Mouse (Mus musculus): ENCODE results near the gene Zfp617. TPM values are rescaled to one million over a fixed set of nuclear protein-coding genes. Genes with fewer than 3 reads are reported as not detected.
"Not testable (repeated sequence)": the region's sequence is repeated elsewhere in the genome, so short reads cannot be mapped to it uniquely, and the experiment has no call there.

Zfp617 gene
- polyA plus RNA-seq, 1 experiment from 2014 or later: 22.3 TPM

DNA sequence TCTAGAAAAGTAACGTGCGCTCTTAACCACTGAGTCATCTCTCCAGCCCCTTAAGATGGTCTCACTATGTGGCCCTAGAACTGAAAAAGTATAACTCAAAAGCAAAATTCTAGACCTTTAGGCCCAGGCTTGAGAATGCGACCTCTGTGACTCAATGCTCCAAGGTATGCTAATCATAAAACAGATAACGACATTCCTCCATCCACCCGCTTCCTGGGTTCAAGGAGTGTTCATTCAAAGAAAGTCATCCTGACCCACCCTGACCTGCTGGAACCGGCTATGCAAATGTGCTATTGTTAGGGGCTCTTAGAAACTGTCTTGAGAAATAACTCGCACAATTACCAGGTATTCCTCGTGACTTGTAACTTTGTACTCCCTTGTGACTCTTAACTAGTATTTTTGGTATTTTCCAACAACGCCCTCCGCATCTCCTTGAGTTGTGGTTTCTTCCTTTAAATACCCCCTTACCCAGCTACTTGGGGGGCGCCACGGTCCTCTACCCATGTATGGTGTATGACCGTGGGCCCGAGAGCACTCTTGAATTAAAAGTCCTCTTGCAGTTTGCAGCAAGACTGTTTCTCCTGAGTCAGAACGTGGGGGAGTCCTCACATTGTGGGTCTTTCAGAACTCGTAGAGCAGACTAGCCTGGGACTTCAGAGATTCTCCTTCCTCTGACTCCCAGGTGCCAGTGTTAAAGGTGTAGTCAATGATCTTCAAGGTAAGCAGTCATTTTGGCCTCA is 44.7 kb downstream of the Zfp617 start:
- H3K27ac ChIP-seq; ATAC-seq (replicated peaks; ENCODE audit: insufficient number of reproducible peaks, insufficient read depth, low FRiP score, low read depth); H3K27me3 ChIP-seq; H3K9me3 ChIP-seq (replicated peaks); H3K4me1 ChIP-seq (replicated peaks); H3K4me2 ChIP-seq; H3K9ac ChIP-seq; H3K36me3 ChIP-seq; H3K4me3 ChIP-seq: not testable (repeated sequence)
- WGBS: 91% methylated on average over 16 of the region's 16 CpGs

GRCm38 (mm10) chr8:71954666-71955065 is 46.2 kb downstream of the Zfp617 start:
- peaks cover 10% of the 10 kb centered on the region for H3K4me1 ChIP-seq (replicated peaks)
- no peak overlapping the region for H3K4me2 ChIP-seq
- H3K36me3 ChIP-seq: peaks cover 7% of the 10 kb centered on the region; the same call in 1 of the 2 replicates
- WGBS: 97% methylated on average over 9 of the region's 9 CpGs
- H3K9ac ChIP-seq: no peak overlapping the region
- H3K27me3 ChIP-seq: no peaks in the 10 kb centered on the region
- ATAC-seq (replicated peaks; ENCODE audit: insufficient number of reproducible peaks, insufficient read depth, low FRiP score, low read depth): no peak
- no peak overlapping the region for H3K27ac ChIP-seq
- H3K9me3 ChIP-seq (replicated peaks): no peaks in the 10 kb centered on the region; the same call in 1 of the 2 replicates
- no peak overlapping the region for H3K4me3 ChIP-seq

- no peak for ATAC-seq (replicated peaks; ENCODE audit: insufficient number of reproducible peaks, insufficient read depth, low FRiP score, low read depth)
- H3K4me2 ChIP-seq: no peak overlapping the region
- no peak overlapping the region for H3K9ac ChIP-seq
- H3K27ac ChIP-seq: no peak overlapping the region
- peaks cover 9% of the 10 kb centered on the region; the same call in 1 of the 2 replicates for H3K36me3 ChIP-seq
- H3K4me1 ChIP-seq (replicated peaks): 0 out of 2 replicates have a peak, but pooled peaks cover 3% of the 10 kb centered on the region
- no peaks in the 10 kb centered on the region for H3K27me3 ChIP-seq
- H3K4me3 ChIP-seq: no peak overlapping the region
- no peaks in the 10 kb centered on the region for H3K9me3 ChIP-seq (replicated peaks)
Observed at GRCm38 (mm10) chr8:71960483-71960882, 52.0 kb downstream of the Zfp617 start.

DNA sequence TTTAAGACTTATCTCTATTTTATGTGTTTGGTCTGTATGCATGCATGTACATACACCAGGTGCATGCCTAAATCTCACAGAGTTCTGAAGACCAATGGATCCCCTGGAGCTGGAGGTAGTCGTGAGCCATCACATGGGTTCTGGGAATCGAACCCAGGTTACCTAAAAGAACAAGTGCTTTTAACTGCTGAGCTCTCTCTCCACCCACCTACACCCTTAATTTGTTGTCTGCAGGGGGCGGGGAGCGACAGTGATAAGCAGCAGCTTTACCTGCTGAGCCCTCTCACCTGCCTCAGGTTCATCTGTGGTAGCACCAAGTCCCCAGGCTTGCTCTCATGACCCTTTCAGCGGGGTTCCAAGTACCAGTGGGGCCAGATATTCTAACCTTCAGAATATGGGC is 53.4 kb downstream of the Zfp617 start:
- no peak overlapping the region for H3K9ac ChIP-seq
- WGBS: 87% methylated on average over 5 of the region's 5 CpGs
- ATAC-seq (replicated peaks; ENCODE audit: insufficient number of reproducible peaks, insufficient read depth, low FRiP score, low read depth): no peak
- peaks cover 22% of the 10 kb centered on the region for H3K36me3 ChIP-seq
- H3K4me1 ChIP-seq (replicated peaks): 0 out of 2 replicates have a peak, but pooled peaks cover 3% of the 10 kb centered on the region
- no peak overlapping the region for H3K27ac ChIP-seq
- H3K27me3 ChIP-seq: no peaks in the 10 kb centered on the region
- no peaks in the 10 kb centered on the region for H3K9me3 ChIP-seq (replicated peaks)
- H3K4me3 ChIP-seq: no peak overlapping the region
- H3K4me2 ChIP-seq: no peak overlapping the region

GRCm38 (mm10) chr8:71964051-71964450 is 55.6 kb downstream of the Zfp617 start:
- H3K9me3 ChIP-seq (replicated peaks): no peaks in the 10 kb centered on the region
- H3K27me3 ChIP-seq: no peaks in the 10 kb centered on the region
- 73% methylated on average over 3 of the region's 3 CpGs for WGBS
- no peak overlapping the region for H3K27ac ChIP-seq
- no peak overlapping the region for H3K4me2 ChIP-seq
- no peak for ATAC-seq (replicated peaks; ENCODE audit: insufficient number of reproducible peaks, insufficient read depth, low FRiP score, low read depth)
- peaks cover 44% of the 10 kb centered on the region for H3K36me3 ChIP-seq
- no peak overlapping the region for H3K4me3 ChIP-seq
- no peak overlapping the region for H3K9ac ChIP-seq
- H3K4me1 ChIP-seq (replicated peaks): 0 out of 2 replicates have a peak, but pooled peaks cover 3% of the 10 kb centered on the region

GRCm38 (mm10) chr8:71965166-71965565 is 56.7 kb downstream of the Zfp617 start:
- no peaks in the 10 kb centered on the region for H3K27me3 ChIP-seq
- WGBS: 84% methylated on average over 2 of the region's 2 CpGs

GRCm38 (mm10) chr8:71966411-71966810 is 58.0 kb downstream of the Zfp617 start:
- no peak overlapping the region for H3K4me2 ChIP-seq
- no peak overlapping the region for H3K27ac ChIP-seq
- H3K4me1 ChIP-seq (replicated peaks): 0 out of 2 replicates have a peak, but pooled peaks cover 3% of the 10 kb centered on the region
- ATAC-seq (replicated peaks; ENCODE audit: insufficient number of reproducible peaks, insufficient read depth, low FRiP score, low read depth): no peak
- peaks cover 46% of the 10 kb centered on the region for H3K36me3 ChIP-seq
- H3K27me3 ChIP-seq: no peaks in the 10 kb centered on the region
- H3K9ac ChIP-seq: no peak overlapping the region
- no peak overlapping the region for H3K4me3 ChIP-seq
- no peaks in the 10 kb centered on the region for H3K9me3 ChIP-seq (replicated peaks)

More at GRCm38 (mm10) chr8:71965166-71965565, 56.7 kb downstream of the Zfp617 start:
- Histone ChIP-seq H3K9ac (no peak overlapping the region), H3K4me2 (no peak overlapping the region), H3K36me3 (peaks cover 46% of the 10 kb centered on the region), H3K9me3 (replicated peaks) (no peaks in the 10 kb centered on the region), H3K4me3 (no peak overlapping the region), H3K4me1 (replicated peaks) (0 out of 2 replicates have a peak, but pooled peaks cover 3% of the 10 kb centered on the region), H3K27ac (no peak overlapping the region)
- ATAC-seq (replicated peaks; ENCODE audit: insufficient number of reproducible peaks, insufficient read depth, low FRiP score, low read depth): no peak

- Histone ChIP-seq H3K4me1 (replicated peaks) (0 out of 2 replicates have a peak, but pooled peaks cover 3% of the 10 kb centered on the region), H3K4me2 (no peak overlapping the region), H3K27me3 (no peaks in the 10 kb centered on the region), H3K27ac (no peak overlapping the region), H3K36me3 (peaks cover 46% of the 10 kb centered on the region), H3K9ac (no peak overlapping the region), H3K9me3 (replicated peaks) (no peaks in the 10 kb centered on the region), H3K4me3 (no peak overlapping the region)
- no peak for ATAC-seq (replicated peaks; ENCODE audit: insufficient number of reproducible peaks, insufficient read depth, low FRiP score, low read depth)
- 95% methylated on average over 5 of the region's 5 CpGs for WGBS
Observed at GRCm38 (mm10) chr8:71967261-71967660, 58.8 kb downstream of the Zfp617 start.

DNA sequence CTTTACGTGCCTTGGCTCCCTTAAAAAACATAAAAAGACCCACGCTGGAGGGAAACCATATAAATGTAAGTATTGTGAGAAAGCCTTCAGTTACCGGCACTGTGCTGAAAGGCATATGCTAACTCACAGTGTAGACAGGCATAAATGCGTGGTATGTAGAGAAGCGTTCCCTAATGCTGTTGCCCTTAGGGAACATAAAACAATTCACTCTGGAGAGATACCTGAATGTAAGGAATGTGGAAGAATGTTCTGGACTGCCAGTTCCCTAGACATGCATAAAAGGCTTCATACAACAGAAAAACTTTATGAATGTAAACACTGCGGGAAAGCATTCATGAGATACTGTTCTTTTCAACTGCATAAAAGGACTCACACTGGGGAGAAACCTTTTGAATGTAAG is 59.7 kb downstream of the Zfp617 start:
- peaks cover 46% of the 10 kb centered on the region for H3K36me3 ChIP-seq
- 78% methylated on average over 6 of the region's 6 CpGs for WGBS
- no peak overlapping the region for H3K9ac ChIP-seq

DNA sequence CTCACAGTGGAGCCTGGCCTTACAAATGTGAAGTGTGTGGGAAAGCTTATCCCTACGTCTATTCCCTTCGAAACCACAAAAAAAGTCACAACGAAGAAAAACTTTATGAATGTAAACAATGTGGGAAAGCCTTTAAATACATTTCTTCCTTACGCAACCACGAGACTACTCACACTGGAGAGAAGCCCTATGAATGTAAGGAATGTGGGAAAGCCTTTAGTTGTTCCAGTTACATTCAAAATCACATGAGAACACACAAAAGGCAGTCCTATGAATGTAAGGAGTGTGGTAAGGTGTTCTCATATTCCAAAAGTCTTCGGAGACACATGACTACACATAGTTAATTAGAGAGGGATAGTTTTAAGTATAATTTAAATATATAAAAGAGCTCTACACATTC is 60.2 kb downstream of the Zfp617 start:
- Histone ChIP-seq H3K4me1 (replicated peaks) (0 out of 2 replicates have a peak, but pooled peaks cover 3% of the 10 kb centered on the region), H3K36me3 (peaks cover 46% of the 10 kb centered on the region), H3K9ac (no peak overlapping the region), H3K4me2 (no peak overlapping the region), H3K4me3 (no peak overlapping the region), H3K27me3 (no peaks in the 10 kb centered on the region), H3K9me3 (replicated peaks) (no peaks in the 10 kb centered on the region), H3K27ac (no peak overlapping the region)
- ATAC-seq (replicated peaks; ENCODE audit: insufficient number of reproducible peaks, insufficient read depth, low FRiP score, low read depth): no peak
- 82% methylated on average over 6 of the region's 6 CpGs for WGBS

More for the DNA sequence above, 59.7 kb downstream of the Zfp617 start:
- 0 out of 2 replicates have a peak, but pooled peaks cover 3% of the 10 kb centered on the region for H3K4me1 ChIP-seq (replicated peaks)
- no peaks in the 10 kb centered on the region for H3K9me3 ChIP-seq (replicated peaks)
- H3K27ac ChIP-seq: no peak overlapping the region
- ATAC-seq (replicated peaks; ENCODE audit: insufficient number of reproducible peaks, insufficient read depth, low FRiP score, low read depth): no peak
- no peak overlapping the region for H3K4me2 ChIP-seq
- H3K4me3 ChIP-seq: no peak overlapping the region
- H3K27me3 ChIP-seq: no peaks in the 10 kb centered on the region

DNA sequence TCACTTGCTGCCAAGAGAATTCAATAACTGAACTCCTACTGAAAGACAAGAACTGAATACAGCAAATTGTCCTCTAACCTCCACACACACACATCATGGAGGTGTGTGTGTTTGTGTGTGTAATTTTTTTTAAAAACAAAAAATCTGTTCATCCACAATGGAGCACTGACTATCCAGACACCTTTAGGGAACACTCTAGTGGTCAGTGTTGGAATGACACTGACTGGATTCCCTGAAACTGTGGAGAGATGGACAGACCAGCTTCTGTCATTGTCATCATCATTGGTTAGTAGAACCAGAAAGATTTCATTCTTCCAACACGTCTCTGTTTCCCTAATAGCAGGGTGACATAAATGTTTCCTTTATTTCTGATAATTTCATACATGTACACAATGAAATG is 63.5 kb downstream of the Zfp617 start:
- Histone ChIP-seq H3K27ac (no peak overlapping the region), H3K27me3 (no peaks in the 10 kb centered on the region), H3K4me2 (no peak overlapping the region), H3K9ac (no peak overlapping the region), H3K4me3 (no peak overlapping the region), H3K4me1 (replicated peaks) (no peaks in the 10 kb centered on the region), H3K9me3 (replicated peaks) (no peaks in the 10 kb centered on the region), H3K36me3 (peaks cover 22% of the 10 kb centered on the region)
- ATAC-seq (replicated peaks; ENCODE audit: insufficient number of reproducible peaks, insufficient read depth, low FRiP score, low read depth): no peak
- 57% methylated on average over 1 of the region's 1 CpGs for WGBS

DNA sequence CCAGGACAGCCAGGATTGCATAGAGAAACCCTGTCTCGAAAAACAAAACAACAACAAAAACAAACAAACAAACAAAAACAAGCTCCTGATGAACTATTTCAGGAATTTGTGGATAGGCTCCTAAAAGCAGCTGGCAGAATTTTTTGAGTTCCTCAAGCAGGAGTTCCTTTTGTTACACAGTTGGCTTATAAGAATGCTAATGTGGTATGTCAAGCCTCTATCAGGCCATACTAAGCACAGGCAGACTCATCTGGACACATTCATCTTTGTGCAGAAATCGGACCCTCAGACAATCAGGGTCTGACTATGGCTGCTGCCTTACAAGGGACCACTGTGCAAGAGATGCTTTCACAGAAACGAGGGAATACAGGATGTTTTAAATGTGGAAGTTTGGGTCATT is 65.8 kb downstream of the Zfp617 start:
- Histone ChIP-seq H3K9ac (no peak overlapping the region), H3K4me1 (replicated peaks) (no peaks in the 10 kb centered on the region), H3K4me2 (no peak overlapping the region), H3K27me3 (no peaks in the 10 kb centered on the region), H3K27ac (no peak overlapping the region), H3K36me3 (0 out of 2 replicates have a peak, but pooled peaks cover under 1% of the 10 kb centered on the region), H3K9me3 (replicated peaks) (no peaks in the 10 kb centered on the region), H3K4me3 (no peak overlapping the region)
- 77% methylated on average over 3 of the region's 3 CpGs for WGBS
- ATAC-seq (replicated peaks; ENCODE audit: insufficient number of reproducible peaks, insufficient read depth, low FRiP score, low read depth): no peak

Measured in heart, embryonic 15.5 days (tissue).